Mouse (Mus musculus): ENCODE measurements at regions not wholly inside any gene's neighbourhood (a gene's known extent, or its start where the extent isn't known, plus 50 kb on each side); places are given as distances from the start of the nearest gene placed in this dataset.

DNA sequence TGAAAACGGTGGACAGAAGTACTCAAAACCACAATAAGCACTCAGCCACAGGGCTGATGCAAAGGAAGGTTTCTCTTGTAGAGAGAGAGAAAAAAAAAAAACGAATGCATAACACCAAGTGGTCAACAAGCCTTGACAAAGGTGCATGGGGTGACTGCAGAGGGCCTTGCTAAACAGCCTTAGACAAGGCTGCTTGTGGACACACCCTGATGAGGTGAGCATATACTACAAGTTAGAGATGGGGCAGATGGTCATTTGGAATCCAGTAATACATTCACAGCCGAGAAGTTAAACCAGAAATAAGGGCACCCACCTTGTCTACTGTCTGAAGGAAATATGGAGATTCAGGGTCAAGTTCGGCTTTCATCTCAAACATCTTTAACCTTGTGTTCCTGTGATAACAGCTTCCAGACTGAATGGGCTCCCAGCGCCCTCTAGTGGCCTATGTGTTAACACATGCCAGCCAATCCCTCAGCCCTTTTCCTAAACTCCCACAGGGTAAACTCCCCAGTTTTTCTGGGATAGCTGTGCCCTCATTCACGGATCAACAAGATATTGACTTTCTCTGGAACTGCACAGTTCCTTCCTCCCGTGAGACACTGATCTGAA lies 150.7 kb downstream of the Ptger3 start:
- DNase-seq (ENCODE audit: low read depth, low spot score): peak; percentile 42
- 15% methylated on average over 7 of the region's 7 CpGs for WGBS

DNA sequence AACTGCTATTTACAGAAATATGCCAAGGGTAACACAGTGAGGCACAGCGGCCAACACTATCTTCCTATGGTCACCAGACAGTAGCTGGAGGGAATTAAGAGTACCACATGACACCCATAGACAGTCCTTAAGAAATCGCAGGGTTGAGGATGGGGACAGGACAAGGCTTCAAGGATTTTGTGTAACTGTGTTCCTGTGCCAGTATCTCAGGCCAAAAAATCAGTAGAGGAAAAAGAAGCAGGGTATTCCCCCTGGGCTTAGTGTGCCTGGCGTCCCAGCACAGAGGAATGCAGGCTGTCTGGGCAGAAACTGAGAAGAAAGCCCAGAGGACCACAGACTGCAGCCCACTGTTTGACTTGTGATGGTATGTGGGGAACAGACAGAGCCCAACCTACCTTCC lies 147.3 kb downstream of the Ptger3 start:
- DNase-seq (ENCODE audit: low read depth, low spot score): no peak

GRCm38 (mm10) chr3:157710790-157711381 lies 144.2 kb downstream of the Ptger3 start:
- DNase-seq (ENCODE audit: low read depth, low spot score): no peak
- 86% methylated on average over 1 of the region's 1 CpGs for WGBS

More for the DNA sequence above, 147.3 kb downstream of the Ptger3 start:
- WGBS: 78% methylated on average over 3 of the region's 3 CpGs

GRCm38 (mm10) chr3:157699961-157700360 lies 133.3 kb downstream of the Ptger3 start:
- no peak for DNase-seq (ENCODE audit: low read depth, low spot score)

- no peak for DNase-seq (ENCODE audit: low read depth, low spot score)
- 76% methylated on average over 5 of the region's 5 CpGs for WGBS
These were observed 131.8 kb downstream of the Ptger3 start for GRCm38 (mm10) chr3:157698529-157698928.

- WGBS: 60% methylated on average over 19 of the region's 19 CpGs
- no peak for DNase-seq (ENCODE audit: low read depth, low spot score)
These were observed 128.7 kb downstream of the Ptger3 start for GRCm38 (mm10) chr3:157695128-157696075.

All from large intestine, adult 2 months (tissue).